Mouse (Mus musculus) lung, postnatal 0 days (tissue): ENCODE results near the gene Slc13a2. TPM values are rescaled to one million over a fixed set of nuclear protein-coding genes. Genes with fewer than 3 reads are reported as not detected.
A peak's percentile ranks its signal among the peaks of the same experiment; 100 is the strongest.

Source experiments
- ATAC-seq: fragments of 200-750 bp; cut with Nextera tagmentation; 2 replicates; pipeline ENCODE4 v1.8.0; 2017; ENCODE audit warnings: moderate library complexity
- DNase-seq: peaks from one replicate; pipeline ENCODE4 v3.0.0-alpha.2; 2016; ENCODE audit warnings: low spot score
- H3K27ac ChIP-seq: fragments of 300-500 bp; sonication (generic); 2 replicates; pipeline ENCODE4 v1.5.1; 2014; ENCODE audit warnings: antibody characterized with exemption, mild to moderate bottlenecking, low read length, mixed read lengths
- H3K27me3 ChIP-seq: fragments of 300-500 bp; sonication (generic); replicated peaks from 2 replicates; pipeline ENCODE4 v1.6.1; 2014; ENCODE audit warnings: low read length, mixed read lengths; ENCODE audit not compliant: insufficient read depth
- H3K36me3 ChIP-seq: fragments of 300-500 bp; sonication (generic); 2 replicates; pipeline ENCODE4 v1.6.1; 2014; ENCODE audit warnings: low read length, mixed read lengths; ENCODE audit not compliant: insufficient read depth
- H3K4me1 ChIP-seq: fragments of 300-500 bp; sonication (generic); 2 replicates; pipeline ENCODE4 v1.6.1; 2014; ENCODE audit warnings: antibody characterized with exemption, low read depth, low read length, mixed read lengths; ENCODE audit not compliant: insufficient read depth
- H3K4me2 ChIP-seq: fragments of 300-500 bp; sonication (generic); replicated peaks from 2 replicates; pipeline ENCODE4 v1.6.1; 2014; ENCODE audit warnings: low read depth, mild to moderate bottlenecking, low read length, moderate library complexity, mixed read lengths
- H3K4me3 ChIP-seq: fragments of 300-500 bp; sonication (generic); 2 replicates; pipeline ENCODE4 v1.5.1; 2014; ENCODE audit warnings: low read depth, low read length
- H3K9ac ChIP-seq: fragments of 300-500 bp; sonication (generic); replicated peaks from 2 replicates; pipeline ENCODE4 v1.6.1; 2014; ENCODE audit warnings: low read depth, mild to moderate bottlenecking
- H3K9me3 ChIP-seq: fragments of 300-500 bp; sonication (generic); 2 replicates; pipeline ENCODE4 v1.6.1; 2016; ENCODE audit warnings: low read length, mixed read lengths
- CTCF ChIP-seq: IDR thresholded peaks from 2 replicates; pipeline ENCODE4 v1.5.1; 2016; ENCODE audit warnings: antibody characterized with exemption, mild to moderate bottlenecking
- EP300 ChIP-seq: IDR thresholded peaks from 2 replicates; pipeline ENCODE4 v1.6.1; 2016; ENCODE audit warnings: antibody characterized with exemption, mild to moderate bottlenecking, control low read depth
- WGBS: fragments of 180-500 bp; shearing (Covaris S2); extraction: QIAGEN DNeasy Blood & Tissue Kit; methylation state at CpG from one replicate; pipeline ENCODE4 v1.1.7; 2014; 5-methylcytosine and 5-hydroxymethylcytosine counted together
- polyA plus RNA-seq: library from polyadenylated mRNA; unstranded; fragments of >200 nt; fragmentation: Nextera tagmentation; extraction: Ambion mirVana; gene quantifications from 2 replicates; pipeline ENCODE4 v1.2.1, GENCODE M21; 2015

Gene Slc13a2
- polyA plus RNA-seq, 1 experiment from 2014 or later, result 0.43 TPM

DNA sequence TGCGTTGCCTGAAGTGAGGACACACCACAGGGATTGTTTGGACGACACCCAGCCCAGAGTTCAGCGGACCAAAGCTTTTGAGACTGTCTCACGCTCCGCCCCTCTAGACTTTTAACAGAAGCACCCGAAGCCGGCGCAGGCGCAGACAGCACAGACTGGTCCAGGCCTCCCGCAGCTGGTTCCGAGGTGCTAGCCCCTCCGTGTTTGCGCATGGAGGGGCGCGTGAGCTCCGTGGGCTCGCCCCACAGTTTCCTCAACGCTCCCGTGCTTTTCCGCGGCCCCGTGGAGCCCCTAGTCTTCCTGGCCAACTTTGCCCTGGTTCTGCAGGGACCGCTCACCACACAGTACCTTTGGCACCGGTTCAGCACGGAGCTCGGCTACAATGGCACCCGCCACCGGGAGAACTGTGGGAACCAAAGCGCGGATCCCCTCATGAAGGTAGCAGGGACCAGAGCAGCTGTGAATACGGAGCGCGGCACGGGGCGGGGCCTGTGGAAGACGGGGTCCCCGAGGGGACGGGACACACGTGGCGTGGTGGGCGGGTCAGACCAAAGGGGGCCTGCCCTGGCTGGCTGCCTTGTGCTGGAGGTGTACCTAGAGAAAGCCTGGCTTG, 43.7 kb upstream of the Slc13a2 start, which contains the start of gene Slc46a1:
Gene Slc46a1 (plus strand): TSS at position 130 of the 613 bp plus-strand sequence.
- no peaks in the 10 kb centered on the region for H3K27me3 ChIP-seq
- H3K27ac ChIP-seq, result peak within 1 kb of the TSS; percentile 54
- peak within 1 kb of the TSS; percentile 65 for H3K4me3 ChIP-seq
- WGBS, result 1% methylated on average over 39 of the region's 41 CpGs
- peaks cover 4% of the 10 kb centered on the region; the same call in 1 of the 2 replicates for H3K9me3 ChIP-seq
- H3K4me2 ChIP-seq, result peak within 1 kb of the TSS; percentile 94
- H3K9ac ChIP-seq, result peak within 1 kb of the TSS; percentile 30
- ATAC-seq (peak; percentile 93), DNase-seq (peak; percentile 92)
- peaks cover 5% of the 10 kb centered on the region; the same call in 1 of the 2 replicates for H3K4me1 ChIP-seq
- no peaks in the 10 kb centered on the region for H3K36me3 ChIP-seq
- TF ChIP-seq EP300 (no peak), CTCF (no peak)

DNA sequence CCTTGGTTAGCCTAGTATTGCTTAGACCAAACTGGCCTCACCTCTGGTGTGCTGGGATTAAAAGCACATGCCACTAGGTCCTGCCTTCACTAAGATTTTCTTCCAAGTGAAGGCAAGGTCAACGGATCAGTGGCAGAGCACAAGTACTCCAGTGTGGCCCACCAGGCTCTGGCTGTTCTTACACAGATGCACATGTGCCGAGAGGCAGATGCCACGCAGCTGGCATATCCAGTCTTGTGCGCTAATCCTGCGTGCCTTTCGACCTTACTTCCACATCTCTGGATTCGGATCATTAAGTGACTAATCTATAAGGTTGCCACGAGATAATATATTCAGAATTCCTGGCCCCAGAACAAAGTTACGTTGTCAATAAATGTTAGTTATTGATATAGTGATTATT, 43.1 kb upstream of the Slc13a2 start:
- DNase-seq (no peak), ATAC-seq (no peak)
- WGBS, result 29% methylated on average over 9 of the region's 9 CpGs
- Histone ChIP-seq H3K27me3 (no peaks in the 10 kb centered on the region), H3K9ac (0 out of 2 replicates have a peak overlapping the region, but pooled peaks have one; percentile 30), H3K4me2 (peak overlapping the region; percentile 94), H3K4me1 (peaks cover 5% of the 10 kb centered on the region; the same call in 1 of the 2 replicates), H3K27ac (no peak overlapping the region), H3K4me3 (peak overlapping the region; percentile 65), H3K36me3 (no peaks in the 10 kb centered on the region), H3K9me3 (peaks cover 4% of the 10 kb centered on the region; the same call in 1 of the 2 replicates)
- TF ChIP-seq CTCF (no peak), EP300 (no peak)

- TF ChIP-seq CTCF (no peak), EP300 (no peak)
- Histone ChIP-seq H3K36me3 (no peaks in the 10 kb centered on the region), H3K27ac (no peak overlapping the region), H3K9ac (no peak overlapping the region), H3K4me1 (peaks cover 5% of the 10 kb centered on the region; the same call in 1 of the 2 replicates), H3K27me3 (no peaks in the 10 kb centered on the region), H3K9me3 (peaks cover 4% of the 10 kb centered on the region; the same call in 1 of the 2 replicates), H3K4me2 (no peak overlapping the region), H3K4me3 (no peak overlapping the region)
- DNase-seq (no peak), ATAC-seq (no peak)
- 49% methylated on average over 13 of the region's 13 CpGs for whole genome bisulfite sequencing
These were observed 41.4 kb upstream of the Slc13a2 start for GRCm38 (mm10) chr11:78463286-78464036.

DNA sequence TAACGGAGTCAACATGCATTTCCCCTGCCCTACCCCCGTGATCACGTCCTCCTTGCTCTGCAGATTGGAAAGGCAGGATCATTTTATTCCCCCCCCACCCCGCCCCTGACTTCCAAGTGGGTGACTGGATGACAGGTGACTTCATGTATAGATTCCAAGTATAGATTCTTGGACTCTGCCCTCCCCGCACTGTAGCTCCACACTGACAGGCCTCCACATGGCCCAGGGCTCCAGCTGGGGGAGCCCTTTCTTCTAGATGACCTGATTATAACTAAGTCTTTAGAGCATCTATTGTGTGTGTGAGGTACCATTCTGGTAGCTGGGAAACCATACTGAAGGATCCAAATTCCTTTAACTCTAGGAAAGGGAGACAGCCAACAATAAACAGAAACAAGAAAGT, 40.7 kb upstream of the Slc13a2 start:
- H3K27ac ChIP-seq, result no peak overlapping the region
- no peak overlapping the region for H3K4me3 ChIP-seq
- ATAC-seq, result no peak
- H3K27me3 ChIP-seq, result no peaks in the 10 kb centered on the region
- H3K4me1 ChIP-seq, result peaks cover 5% of the 10 kb centered on the region; the same call in 1 of the 2 replicates
- H3K9me3 ChIP-seq, result peaks cover 4% of the 10 kb centered on the region; the same call in 1 of the 2 replicates
- H3K4me2 ChIP-seq, result no peak overlapping the region
- no peaks in the 10 kb centered on the region for H3K36me3 ChIP-seq
- DNase-seq, result no peak
- H3K9ac ChIP-seq, result no peak overlapping the region
- no peak for TF ChIP-seq CTCF
- 75% methylated on average over 5 of the region's 5 CpGs for WGBS

DNA sequence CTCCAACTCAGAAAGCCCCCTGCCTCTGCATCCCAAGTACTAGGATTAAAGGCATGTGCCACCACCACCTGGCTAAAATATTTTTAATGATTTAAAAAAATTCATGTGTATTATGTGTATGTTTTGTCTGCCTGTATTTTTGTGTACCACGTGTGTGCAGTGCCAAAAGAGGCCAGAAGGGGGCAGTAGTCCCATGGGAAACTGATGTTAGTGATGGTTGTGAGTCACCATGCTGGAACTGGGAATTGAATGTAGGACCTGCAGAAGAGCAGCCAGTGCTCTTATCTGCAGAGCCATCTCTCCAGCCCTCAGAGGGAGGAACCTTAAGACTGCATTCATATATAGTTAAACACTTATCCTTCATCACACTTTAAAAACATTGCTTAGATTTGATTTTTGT, 39.9 kb upstream of the Slc13a2 start:
- WGBS, result 54% methylated on average over 1 of the region's 1 CpGs
- H3K36me3 ChIP-seq, result no peaks in the 10 kb centered on the region
- no peak overlapping the region for H3K27ac ChIP-seq
- no peak overlapping the region for H3K4me2 ChIP-seq
- DNase-seq, result no peak
- no peaks in the 10 kb centered on the region for H3K27me3 ChIP-seq
- peaks cover 5% of the 10 kb centered on the region; the same call in 1 of the 2 replicates for H3K4me1 ChIP-seq
- peaks cover 4% of the 10 kb centered on the region; the same call in 1 of the 2 replicates for H3K9me3 ChIP-seq
- H3K4me3 ChIP-seq, result no peak overlapping the region
- H3K9ac ChIP-seq, result no peak overlapping the region
- ATAC-seq, result no peak
- TF ChIP-seq CTCF, result peak; percentile 49
- no peak for TF ChIP-seq EP300

DNA sequence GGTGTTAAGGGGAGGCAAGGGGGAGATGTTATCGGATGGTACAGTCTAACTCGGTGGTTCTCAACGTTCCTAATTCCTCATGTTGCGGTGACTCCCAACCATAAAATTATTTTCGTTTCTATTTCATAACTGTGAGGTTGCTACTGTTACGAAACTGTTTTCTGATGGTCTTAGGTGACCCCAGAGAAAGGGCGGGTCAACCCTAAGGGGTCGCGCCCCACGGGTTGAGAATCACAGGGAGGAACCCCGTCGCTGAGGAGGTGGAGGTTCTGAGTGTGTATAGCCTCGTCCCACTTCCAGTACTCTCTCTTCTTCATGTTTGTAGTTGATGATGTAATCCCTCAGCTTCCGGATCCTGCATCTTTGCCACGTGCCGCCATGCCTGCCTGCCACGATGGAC, 36.7 kb upstream of the Slc13a2 start:
- no peak for TF ChIP-seq EP300
- TF ChIP-seq CTCF, result no peak
- ATAC-seq (no peak), DNase-seq (no peak)
- 75% methylated on average over 17 of the region's 17 CpGs for WGBS
- Histone ChIP-seq H3K4me2 (no peak overlapping the region), H3K4me3 (no peak overlapping the region), H3K27me3 (no peaks in the 10 kb centered on the region), H3K9me3 (peaks cover 4% of the 10 kb centered on the region; the same call in 1 of the 2 replicates), H3K9ac (no peak overlapping the region), H3K4me1 (no peaks in the 10 kb centered on the region), H3K27ac (no peak overlapping the region), H3K36me3 (no peaks in the 10 kb centered on the region)
